Comparison of ENCODE assay signal across 9 mouse cellular contexts in genomic region chr16:97170513-97171081, GRCm38 (mm10). TPM values are rescaled to one million over a fixed set of nuclear protein-coding genes. Genes with fewer than 3 reads are reported as not detected.
DNase-seq lines count a peak whose midpoint lies in the region; ATAC-seq and TF ChIP-seq lines count a peak whose summit lies in the region.
"Had no signal": no experiment of that assay in that cellular context is flagged by ENCODE, and none has a peak within 500 bp of the region (broad histone marks: within the 10 kb centered on the region; RNA-seq: fewer than 3 reads in every experiment).

Gene Dscam (minus strand): TSS chr16:97170752.

- H3K4me2 ChIP-seq in intestine, postnatal 0 days (replicated peaks; ENCODE audit: low read depth): peak within 1 kb of the TSS; percentile 68
- H3K4me2 ChIP-seq in midbrain, embryonic 15.5 days: peak within 1 kb of the TSS; percentile 72

- peaks cover 2% of the 10 kb centered on the region for H3K4me1 ChIP-seq in ES-Bruce4 (ENCODE audit: control insufficient read depth, insufficient read depth, low read length)
- peaks cover 20% of the 10 kb centered on the region for H3K4me1 ChIP-seq in forebrain, embryonic 10.5 days
- no peaks in the 10 kb centered on the region for H3K4me1 ChIP-seq in intestine, postnatal 0 days (replicated peaks; ENCODE audit: control insufficient read depth, insufficient read depth, low read length)
- H3K4me1 ChIP-seq in midbrain, embryonic 15.5 days: peaks cover 34% of the 10 kb centered on the region

- H3K36me3 ChIP-seq in ES-Bruce4 (ENCODE audit: control insufficient read depth, insufficient read depth, low read length, poor library complexity, severe bottlenecking): no peaks in the 10 kb centered on the region
- H3K36me3 ChIP-seq in forebrain, embryonic 10.5 days (replicated peaks): no peaks in the 10 kb centered on the region
- no peaks in the 10 kb centered on the region for H3K36me3 ChIP-seq in intestine, postnatal 0 days (ENCODE audit: control insufficient read depth, insufficient read depth)
- no peaks in the 10 kb centered on the region for H3K36me3 ChIP-seq in midbrain, embryonic 15.5 days (replicated peaks)

- WGBS in forebrain, embryonic 10.5 days: 4% methylated on average over 60 of the region's 60 CpGs
- under 1% methylated on average over 56 of the region's 60 CpGs for WGBS in intestine, postnatal 0 days
- WGBS in midbrain, embryonic 15.5 days: under 1% methylated on average over 38 of the region's 60 CpGs

- H3K9ac ChIP-seq in ES-Bruce4 (ENCODE audit: low read depth, poor library complexity, severe bottlenecking): peak within 1 kb of the TSS; percentile 51
- H3K9ac ChIP-seq in intestine, postnatal 0 days (ENCODE audit: low read depth, low read length): no peak within 1 kb of the TSS
- peak within 1 kb of the TSS; percentile 96 for H3K9ac ChIP-seq in midbrain, embryonic 15.5 days

- no peak for TF ChIP-seq CTCF in ES-Bruce4 (IDR thresholded peaks at IDR 0.05; ENCODE audit: low read depth, low read length)
- no peak for TF ChIP-seq CTCF in intestine, postnatal 0 days (IDR thresholded peaks at IDR 0.05; ENCODE audit: low read depth)

- no peak within 1 kb of the TSS for H3K27ac ChIP-seq in ES-Bruce4 (ENCODE audit: insufficient read depth, low read length)
- peak within 1 kb of the TSS; percentile 74 for H3K27ac ChIP-seq in forebrain, embryonic 10.5 days
- no peak within 1 kb of the TSS for H3K27ac ChIP-seq in intestine, postnatal 0 days (ENCODE audit: low read depth, low read length)
- peak within 1 kb of the TSS; percentile 98 for H3K27ac ChIP-seq in midbrain, embryonic 15.5 days
- H3K27ac ChIP-seq: macrophage had no signal

- peak within 1 kb of the TSS; percentile 35 for H3K4me3 ChIP-seq in ES-Bruce4 (ENCODE audit: low read depth, low read length)
- H3K4me3 ChIP-seq in forebrain, embryonic 10.5 days: peak within 1 kb of the TSS; percentile 67
- H3K4me3 ChIP-seq in intestine, postnatal 0 days (ENCODE audit: low read depth, low read length): peak within 1 kb of the TSS; percentile 31
- H3K4me3 ChIP-seq in midbrain, embryonic 15.5 days: peak within 1 kb of the TSS; percentile 75

- H3K27me3 ChIP-seq in ES-Bruce4 (ENCODE audit: control insufficient read depth, insufficient read depth, low read length, poor library complexity, severe bottlenecking): no peaks in the 10 kb centered on the region
- peaks cover 85% of the 10 kb centered on the region for H3K27me3 ChIP-seq in forebrain, embryonic 10.5 days (ENCODE audit: poor library complexity, severe bottlenecking)
- peaks cover 46% of the 10 kb centered on the region for H3K27me3 ChIP-seq in intestine, postnatal 0 days (replicated peaks; ENCODE audit: control insufficient read depth, insufficient read depth, low read length)
- no peaks in the 10 kb centered on the region for H3K27me3 ChIP-seq in midbrain, embryonic 15.5 days (replicated peaks)

- no peak for TF ChIP-seq EP300 in ES-Bruce4 (IDR thresholded peaks at IDR 0.05; ENCODE audit: insufficient read depth, low read depth, low read length)

- TF ChIP-seq POLR2A in ES-Bruce4 (IDR thresholded peaks at IDR 0.05; ENCODE audit: insufficient read depth, low read length): no peak

- no peak for ATAC-seq in intestine, postnatal 0 days
- ATAC-seq in midbrain, embryonic 15.5 days (replicated peaks): peak; percentile 64

- DNase-seq in cerebellum, postnatal 25 days: peak; percentile 53 to 59
- DNase-seq in cerebellum, adult 11 months: no peak
- peak; percentile 45 for DNase-seq in forebrain, embryonic 10.5 days (ENCODE audit: extremely low spot score, low spot score)
- no peak for DNase-seq in thymus, postnatal 25 days
- DNase-seq in urinary bladder, postnatal 10 days (ENCODE audit: low spot score): no peak

- H3K9me3 ChIP-seq in ES-Bruce4 (replicated peaks; ENCODE audit: control insufficient read depth, insufficient read depth, low read length, poor library complexity, severe bottlenecking): no peaks in the 10 kb centered on the region
- H3K9me3 ChIP-seq in forebrain, embryonic 10.5 days: no peaks in the 10 kb centered on the region
- no peaks in the 10 kb centered on the region for H3K9me3 ChIP-seq in intestine, postnatal 0 days (ENCODE audit: control insufficient read depth)
- no peaks in the 10 kb centered on the region for H3K9me3 ChIP-seq in midbrain, embryonic 15.5 days

RNA-seq across cellular contexts. Expression of gene Dscam, which starts in this region (rescaled TPM):
- 0.13 TPM in 1 of 2 replicates, not detected in the other for polyA plus RNA-seq in ES-Bruce4 (2011; ENCODE audit: insufficient read depth, insufficient read length, low read depth, missing spikeins)
- 0.05 and 0.21 TPM in 2 replicates for polyA plus RNA-seq in forebrain, embryonic 10.5 days (2016; fragmentation: Nextera tagmentation; extraction: Ambion mirVana)
- polyA plus RNA-seq in intestine, postnatal 0 days (2015; fragmentation: Nextera tagmentation; extraction: Ambion mirVana): 0.21 and 0.25 TPM in 2 replicates
- polyA plus RNA-seq in midbrain, embryonic 15.5 days (2015; fragmentation: Nextera tagmentation; extraction: Ambion mirVana): 16.2 and 16.9 TPM in 2 replicates

Comparison
In these comparisons a context has a peak if more than half of its experiments do, and no peak if none do; other contexts are left out.
1. RNA of gene Dscam (polyA plus RNA-seq): 16.2 to 16.9 TPM in midbrain, embryonic 15.5 days; 0.21 to 0.25 TPM in intestine, postnatal 0 days, 0.05 to 0.21 TPM in forebrain, embryonic 10.5 days and 0.13 TPM in ES-Bruce4; every median in the first group is over 10 times any median in the second.
2. DNase-seq: peak in cerebellum, postnatal 25 days (2 of 2); none in cerebellum, adult 11 months (single experiment), thymus, postnatal 25 days (single experiment) and urinary bladder, postnatal 10 days (single experiment).
3. Peak in DNase-seq, H3K4me3 ChIP-seq and H3K27ac ChIP-seq in forebrain, embryonic 10.5 days; RNA of the gene not detected or under 1 TPM.
4. Peak in every context shown above with its lines, with median percentiles within 50 percentile points of each other: H3K4me3 ChIP-seq.